9 mouse cellular contexts compared by ENCODE assay signal in the genomic region with DNA sequence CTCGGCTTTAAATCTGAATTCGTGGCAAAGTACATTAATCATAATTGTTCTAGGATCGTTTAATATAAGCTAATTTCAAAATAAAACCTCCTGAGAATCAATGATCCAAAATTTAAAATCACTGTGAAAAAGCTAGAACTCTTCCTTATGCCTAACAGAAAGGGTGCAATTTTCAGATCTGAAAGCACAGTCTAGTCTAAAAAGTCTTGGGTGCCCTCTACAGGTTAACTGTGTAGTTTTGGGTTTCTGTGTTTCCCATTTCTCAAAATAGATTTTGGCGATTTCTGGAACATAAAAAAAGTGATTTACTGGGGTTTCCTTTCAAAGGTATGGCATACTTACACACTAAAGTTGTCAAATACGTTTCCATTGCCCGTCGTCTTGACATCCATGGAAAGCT.
A peak's percentile ranks its signal among the peaks of the same experiment; 100 is the strongest.
DNase-seq lines count a peak whose midpoint lies in the region; ATAC-seq and TF ChIP-seq lines count a peak whose summit lies in the region.
"Had no signal": no experiment of that assay in that cellular context is flagged by ENCODE, and none has a peak within 500 bp of the region (broad histone marks: within the 10 kb centered on the region; RNA-seq: fewer than 3 reads in every experiment).

No protein-coding gene starts in this region.

- no peak overlapping the region for H3K9ac ChIP-seq in hindbrain, embryonic 12.5 days
- H3K9ac ChIP-seq in hindbrain, embryonic 13.5 days: no peak overlapping the region
- H3K9ac ChIP-seq in midbrain, embryonic 12.5 days (replicated peaks): no peak overlapping the region
- H3K9ac ChIP-seq in stomach, postnatal 0 days (ENCODE audit: low read length): no peak overlapping the region
- H3K9ac ChIP-seq: liver, embryonic 13.5 days had no signal

- H3K27me3 ChIP-seq in hindbrain, embryonic 12.5 days: no peaks in the 10 kb centered on the region
- no peaks in the 10 kb centered on the region for H3K27me3 ChIP-seq in hindbrain, embryonic 13.5 days
- H3K27me3 ChIP-seq in midbrain, embryonic 12.5 days: no peaks in the 10 kb centered on the region
- H3K27me3 ChIP-seq in midbrain, embryonic 10.5 days (ENCODE audit: low read depth, poor library complexity, severe bottlenecking): no peaks in the 10 kb centered on the region
- H3K27me3 ChIP-seq in stomach, postnatal 0 days (ENCODE audit: control insufficient read depth, insufficient read depth, low read length): no peaks in the 10 kb centered on the region
- H3K27me3 ChIP-seq: liver, embryonic 13.5 days had no signal

- no peak overlapping the region for H3K27ac ChIP-seq in hindbrain, embryonic 12.5 days
- H3K27ac ChIP-seq in hindbrain, embryonic 13.5 days: no peak overlapping the region
- H3K27ac ChIP-seq in midbrain, embryonic 12.5 days (replicated peaks): no peak overlapping the region
- H3K27ac ChIP-seq in midbrain, embryonic 10.5 days (replicated peaks): no peak overlapping the region
- no peak overlapping the region for H3K27ac ChIP-seq in stomach, postnatal 0 days (replicated peaks)
- H3K27ac ChIP-seq: liver, embryonic 13.5 days had no signal

- TF ChIP-seq CTCF in stomach, postnatal 0 days (IDR thresholded peaks at IDR 0.05; ENCODE audit: low read depth): peak; percentile 73

- ATAC-seq in hindbrain, embryonic 12.5 days (ENCODE audit: low FRiP score): peak; percentile 66; the same call in 1 of the 2 replicates
- no peak for ATAC-seq in hindbrain, embryonic 13.5 days (ENCODE audit: low FRiP score)
- ATAC-seq in midbrain, embryonic 12.5 days (ENCODE audit: low FRiP score, low read depth): peak; percentile 69; the same call in 1 of the 2 replicates
- ATAC-seq in stomach, postnatal 0 days (ENCODE audit: low FRiP score, low TSS enrichment): no peak

- WGBS in hindbrain, embryonic 12.5 days: 58% methylated on average over 7 of the region's 7 CpGs
- WGBS in hindbrain, embryonic 13.5 days: 56% methylated on average over 7 of the region's 7 CpGs
- WGBS in midbrain, embryonic 12.5 days: 62% methylated on average over 7 of the region's 7 CpGs
- 70% methylated on average over 7 of the region's 7 CpGs for WGBS in midbrain, embryonic 10.5 days
- 51% methylated on average over 7 of the region's 7 CpGs for WGBS in stomach, postnatal 0 days

- no peaks in the 10 kb centered on the region for H3K4me1 ChIP-seq in hindbrain, embryonic 12.5 days
- H3K4me1 ChIP-seq in hindbrain, embryonic 13.5 days (replicated peaks): no peaks in the 10 kb centered on the region
- H3K4me1 ChIP-seq in midbrain, embryonic 12.5 days: no peaks in the 10 kb centered on the region
- H3K4me1 ChIP-seq in midbrain, embryonic 10.5 days: no peaks in the 10 kb centered on the region
- no peaks in the 10 kb centered on the region for H3K4me1 ChIP-seq in stomach, postnatal 0 days (replicated peaks; ENCODE audit: control insufficient read depth, insufficient read depth)
- H3K4me1 ChIP-seq: liver, embryonic 13.5 days had no signal

- H3K9me3 ChIP-seq in hindbrain, embryonic 12.5 days (replicated peaks): no peaks in the 10 kb centered on the region
- H3K9me3 ChIP-seq in hindbrain, embryonic 13.5 days: no peaks in the 10 kb centered on the region
- no peaks in the 10 kb centered on the region for H3K9me3 ChIP-seq in midbrain, embryonic 12.5 days
- no peaks in the 10 kb centered on the region for H3K9me3 ChIP-seq in midbrain, embryonic 10.5 days (replicated peaks)
- H3K9me3 ChIP-seq in stomach, postnatal 0 days (ENCODE audit: control insufficient read depth, low read length): no peaks in the 10 kb centered on the region
- H3K9me3 ChIP-seq: liver, embryonic 13.5 days had no signal

- no peak overlapping the region for H3K4me3 ChIP-seq in hindbrain, embryonic 12.5 days
- no peak overlapping the region for H3K4me3 ChIP-seq in hindbrain, embryonic 13.5 days
- no peak overlapping the region for H3K4me3 ChIP-seq in midbrain, embryonic 12.5 days
- H3K4me3 ChIP-seq in midbrain, embryonic 10.5 days: no peak overlapping the region
- H3K4me3 ChIP-seq in stomach, postnatal 0 days (ENCODE audit: low read depth, low read length): no peak overlapping the region
- H3K4me3 ChIP-seq: liver, embryonic 13.5 days had no signal

- TF ChIP-seq EP300 in stomach, postnatal 0 days (optimal IDR thresholded peaks at IDR 0.05): no peak

- no peaks in the 10 kb centered on the region for H3K36me3 ChIP-seq in hindbrain, embryonic 12.5 days
- no peaks in the 10 kb centered on the region for H3K36me3 ChIP-seq in hindbrain, embryonic 13.5 days
- no peaks in the 10 kb centered on the region for H3K36me3 ChIP-seq in midbrain, embryonic 12.5 days
- H3K36me3 ChIP-seq in midbrain, embryonic 10.5 days: no peaks in the 10 kb centered on the region
- no peaks in the 10 kb centered on the region for H3K36me3 ChIP-seq in stomach, postnatal 0 days (ENCODE audit: control insufficient read depth, insufficient read depth, low read length)
- H3K36me3 ChIP-seq: liver, embryonic 13.5 days had no signal

- H3K4me2 ChIP-seq in hindbrain, embryonic 12.5 days (replicated peaks): no peak overlapping the region
- no peak overlapping the region for H3K4me2 ChIP-seq in hindbrain, embryonic 13.5 days
- no peak overlapping the region for H3K4me2 ChIP-seq in midbrain, embryonic 12.5 days (replicated peaks)
- no peak overlapping the region for H3K4me2 ChIP-seq in stomach, postnatal 0 days (replicated peaks; ENCODE audit: low read depth)
- H3K4me2 ChIP-seq: liver, embryonic 13.5 days had no signal

- DNase-seq in midbrain, embryonic 10.5 days (ENCODE audit: low spot score): no peak
- DNase-seq in embryo, embryonic 11 days: peak; percentile 63
- DNase-seq in stomach, postnatal 0 days (ENCODE audit: low spot score): no peak
- DNase-seq in right cerebral cortex, postnatal 4 days: no peak
- no peak for DNase-seq in ovary, adult 18-20 months (ENCODE audit: low spot score)
- DNase-seq: liver, embryonic 13.5 days had no signal

Comparison
In these comparisons a context has a peak if more than half of its experiments do, and no peak if none do; other contexts are left out.
1. ATAC-seq: peak in hindbrain, embryonic 12.5 days (single experiment) and midbrain, embryonic 12.5 days (single experiment); none in hindbrain, embryonic 13.5 days (single experiment) and stomach, postnatal 0 days (single experiment).